Mouse (Mus musculus) embryo, embryonic 10 days (tissue): ENCODE data around the gene Scaper.
A peak's percentile ranks its signal among the peaks of the same experiment; 100 is the strongest.

Experiments used
- DNase-seq: peaks from one replicate; pipeline ENCODE4 v3.0.0-alpha.2; 2015; ENCODE audit warnings: low spot score

Scaper gene

GRCm38 (mm10) chr9:55540888-55541287 lies 397.0 kb downstream of the Scaper start:
- DNase-seq: peak; percentile 95

GRCm38 (mm10) chr9:55540391-55540770 lies 397.5 kb downstream of the Scaper start:
- no peak for DNase-seq

- DNase-seq: peak; percentile 59
Measured at GRCm38 (mm10) chr9:55539661-55540390, 398.1 kb downstream of the Scaper start.

- DNase-seq: no peak
Measured at GRCm38 (mm10) chr9:55539006-55539405, 398.9 kb downstream of the Scaper start.

GRCm38 (mm10) chr9:55538377-55538776 lies 399.5 kb downstream of the Scaper start, which contains the start of gene Isl2:
Gene Isl2 (plus strand): TSS chr9:55538672.
- no peak for DNase-seq

- DNase-seq: peak; percentile 74
Measured at GRCm38 (mm10) chr9:55535907-55536306, 402.0 kb downstream of the Scaper start.

- no peak for DNase-seq
Measured at GRCm38 (mm10) chr9:55525716-55526115, 412.2 kb downstream of the Scaper start.

GRCm38 (mm10) chr9:55512027-55512543 lies 425.8 kb downstream of the Scaper start, which contains the start of gene Etfa:
Gene Etfa (minus strand): TSS chr9:55512243.
- DNase-seq: peak; percentile 98

- peak; percentile 71 for DNase-seq
Measured at GRCm38 (mm10) chr9:55511521-55511993, 426.4 kb downstream of the Scaper start.

- no peak for DNase-seq
Measured at GRCm38 (mm10) chr9:55510651-55511235, 427.2 kb downstream of the Scaper start.

GRCm38 (mm10) chr9:55509731-55510130 lies 428.2 kb downstream of the Scaper start:
- no peak for DNase-seq

GRCm38 (mm10) chr9:55508701-55509100 lies 429.2 kb downstream of the Scaper start:
- DNase-seq: no peak

- no peak for DNase-seq
Measured at GRCm38 (mm10) chr9:55507922-55508321, 430.0 kb downstream of the Scaper start.
